Mouse (Mus musculus): ENCODE measurements around the gene Plod3.

- TF ChIP-seq GATA1 (IDR thresholded peaks at IDR 0.05; ENCODE audit: low read length) = no peak
- no peak for TF ChIP-seq TAL1 (IDR thresholded peaks at IDR 0.05; ENCODE audit: low read length)
Measured at GRCm38 (mm10) chr5:136940845-136941560, 45.8 kb upstream of the Plod3 start.
